Mouse (Mus musculus): ENCODE results near the gene Gm26620. TPM values are rescaled to one million over a fixed set of nuclear protein-coding genes. Genes with fewer than 3 reads are reported as not detected.

Gm26620 gene
- polyA plus RNA-seq, 1 experiment from 2014 or later: 0.56 TPM

DNA sequence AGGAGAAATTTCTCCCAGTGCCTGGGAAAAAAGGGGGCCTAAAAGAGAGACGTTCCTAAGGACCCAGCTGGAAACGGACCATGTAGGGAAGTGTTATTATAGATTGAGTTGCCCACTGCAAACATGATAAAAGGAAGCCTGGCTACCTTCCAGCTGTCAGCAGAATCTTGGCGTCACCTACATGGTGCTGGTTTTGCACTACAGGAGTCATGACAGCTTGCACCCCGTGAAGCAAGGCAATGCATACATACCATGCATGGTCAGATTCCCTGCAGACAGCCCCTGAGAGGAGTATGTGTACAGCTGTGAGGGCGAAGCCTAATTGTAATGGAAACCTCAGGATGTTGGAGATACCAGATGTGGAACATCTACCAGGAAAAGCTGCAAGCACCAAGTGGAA is 30.8 kb downstream of the Gm26620 start:
- WGBS: 87% methylated on average over 5 of the region's 5 CpGs
- H3K9me3 ChIP-seq (ENCODE audit: control insufficient read depth, low read length): no peaks in the 10 kb centered on the region
- H3K27ac ChIP-seq (ENCODE audit: low read depth, low read length): no peak overlapping the region
- H3K4me1 ChIP-seq (ENCODE audit: control insufficient read depth, insufficient read depth, low read length): no peaks in the 10 kb centered on the region
- H3K4me2 ChIP-seq (ENCODE audit: low read depth): no peak overlapping the region
- H3K27me3 ChIP-seq (ENCODE audit: control insufficient read depth, insufficient read depth, low read length): no peaks in the 10 kb centered on the region
- no peak for DNase-seq (ENCODE audit: low spot score)
- no peak overlapping the region for H3K4me3 ChIP-seq (ENCODE audit: low read depth, low read length)
- no peaks in the 10 kb centered on the region for H3K36me3 ChIP-seq (ENCODE audit: control insufficient read depth, insufficient read depth, low read length)
- no peak for ATAC-seq (ENCODE audit: insufficient read depth, low FRiP score, low TSS enrichment)
- H3K9ac ChIP-seq (ENCODE audit: low read length): no peak overlapping the region

DNA sequence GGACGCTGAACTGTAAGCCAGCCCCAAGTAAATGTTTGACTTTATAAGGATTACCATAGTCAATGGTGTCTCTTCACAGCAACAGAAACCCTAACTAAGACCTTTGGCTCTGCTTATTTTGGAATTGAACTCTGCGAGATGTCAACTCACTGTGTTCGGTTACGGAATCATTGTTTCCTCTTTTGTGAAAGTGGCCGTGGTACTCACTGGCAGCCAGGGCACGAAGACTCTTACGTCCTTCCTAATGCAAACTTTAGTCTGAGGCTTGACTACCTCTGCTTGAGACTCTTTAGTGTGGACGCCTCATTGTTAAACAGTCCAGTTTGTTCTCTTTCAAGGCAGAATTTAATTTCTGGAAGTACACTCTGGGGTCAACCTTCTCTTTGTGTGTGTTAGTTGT is 34.4 kb downstream of the Gm26620 start:
- Histone ChIP-seq H3K9me3 (ENCODE audit: control insufficient read depth, low read length) (no peaks in the 10 kb centered on the region), H3K36me3 (ENCODE audit: control insufficient read depth, insufficient read depth, low read length) (no peaks in the 10 kb centered on the region), H3K27ac (ENCODE audit: low read depth, low read length) (no peak overlapping the region), H3K4me3 (ENCODE audit: low read depth, low read length) (no peak overlapping the region), H3K4me1 (ENCODE audit: control insufficient read depth, insufficient read depth, low read length) (no peaks in the 10 kb centered on the region), H3K4me2 (ENCODE audit: low read depth) (no peak overlapping the region), H3K27me3 (ENCODE audit: control insufficient read depth, insufficient read depth, low read length) (no peaks in the 10 kb centered on the region), H3K9ac (ENCODE audit: low read length) (no peak overlapping the region)
- DNase-seq (ENCODE audit: low spot score): no peak
- ATAC-seq (ENCODE audit: insufficient read depth, low FRiP score, low TSS enrichment): no peak
- 93% methylated on average over 8 of the region's 8 CpGs for WGBS

DNA sequence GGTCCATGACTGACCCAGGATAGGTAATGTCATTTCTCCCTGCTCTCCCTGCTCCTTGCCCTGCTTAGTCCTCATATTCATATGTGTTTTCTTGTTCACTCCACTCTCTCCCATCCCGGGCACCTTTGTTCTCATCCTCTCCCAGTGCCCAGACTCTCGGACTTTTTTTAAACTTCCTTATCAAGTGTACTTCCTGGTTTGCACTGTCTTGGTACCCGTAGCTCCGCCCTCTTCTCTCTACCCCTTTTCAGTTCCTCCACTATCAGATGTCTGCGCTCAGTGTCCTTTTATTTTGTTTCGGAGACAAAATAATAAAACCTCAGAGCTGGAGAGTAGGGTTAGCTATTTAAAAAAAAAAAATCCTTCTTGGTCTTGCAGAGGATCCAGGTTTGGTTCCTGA is 39.6 kb downstream of the Gm26620 start:
- no peaks in the 10 kb centered on the region for H3K4me1 ChIP-seq (ENCODE audit: control insufficient read depth, insufficient read depth, low read length)
- DNase-seq (ENCODE audit: low spot score) (no peak), ATAC-seq (ENCODE audit: insufficient read depth, low FRiP score, low TSS enrichment) (no peak)
- WGBS: 90% methylated on average over 6 of the region's 6 CpGs
- H3K27ac ChIP-seq (ENCODE audit: low read depth, low read length): no peak overlapping the region
- no peaks in the 10 kb centered on the region for H3K36me3 ChIP-seq (ENCODE audit: control insufficient read depth, insufficient read depth, low read length)
- H3K9ac ChIP-seq (ENCODE audit: low read length): no peak overlapping the region
- H3K27me3 ChIP-seq (ENCODE audit: control insufficient read depth, insufficient read depth, low read length): no peaks in the 10 kb centered on the region
- H3K4me3 ChIP-seq (ENCODE audit: low read depth, low read length): no peak overlapping the region
- H3K9me3 ChIP-seq (ENCODE audit: control insufficient read depth, low read length): no peaks in the 10 kb centered on the region
- no peak overlapping the region for H3K4me2 ChIP-seq (ENCODE audit: low read depth)

DNA sequence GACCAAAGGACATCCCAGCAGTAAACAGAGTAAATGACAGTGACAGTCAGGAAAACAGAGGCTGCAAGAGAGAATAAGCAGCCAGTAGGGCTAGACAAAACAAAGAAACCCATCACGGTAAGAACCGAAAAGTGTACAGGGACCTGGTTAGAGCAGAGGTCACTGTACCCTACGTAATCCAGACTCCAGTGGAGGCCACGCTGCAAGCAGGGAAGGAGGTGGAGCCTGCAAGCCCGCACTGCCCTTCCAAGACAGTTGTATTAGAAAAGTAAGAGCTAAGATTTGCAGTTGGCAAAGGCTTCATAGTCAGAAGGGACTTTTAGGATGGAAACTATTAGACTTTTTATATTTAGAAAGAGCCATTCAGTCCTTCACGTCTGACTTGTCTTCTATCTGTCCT is 42.1 kb downstream of the Gm26620 start:
- no peak for DNase-seq (ENCODE audit: low spot score)
- 68% methylated on average over 6 of the region's 6 CpGs for WGBS
- no peaks in the 10 kb centered on the region for H3K27me3 ChIP-seq (ENCODE audit: control insufficient read depth, insufficient read depth, low read length)

DNA sequence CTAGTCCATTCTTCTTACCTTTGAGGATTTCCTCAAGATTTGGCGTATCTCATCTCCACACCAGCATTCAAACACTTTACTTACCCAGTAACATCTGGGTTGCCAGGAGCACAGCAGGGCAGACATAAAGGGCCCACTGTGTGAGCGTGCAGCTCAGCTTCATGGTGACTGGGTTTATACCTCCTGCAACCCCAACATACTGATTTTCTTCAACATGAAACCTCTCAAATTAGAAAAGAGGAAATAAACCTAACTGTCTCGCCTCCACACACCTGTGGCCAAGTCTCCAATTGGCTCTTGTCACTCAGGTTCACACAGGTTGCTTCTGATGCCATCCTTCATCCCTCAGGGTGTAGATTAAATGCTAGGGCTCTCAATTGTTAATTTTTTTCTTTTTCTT is 42.5 kb downstream of the Gm26620 start, which contains the start of gene Fcrla:
Gene Fcrla, minus strand, starts transcription at position 206 of the 400 bp plus-strand sequence.
- H3K27me3 ChIP-seq (ENCODE audit: control insufficient read depth, insufficient read depth, low read length): no peaks in the 10 kb centered on the region
- ATAC-seq (ENCODE audit: insufficient read depth, low FRiP score, low TSS enrichment) (no peak), DNase-seq (ENCODE audit: low spot score) (no peak)
- H3K27ac ChIP-seq (ENCODE audit: low read depth, low read length): no peak within 1 kb of the TSS
- WGBS: 71% methylated on average over 3 of the region's 3 CpGs
- H3K9ac ChIP-seq (ENCODE audit: low read length): no peak within 1 kb of the TSS
- H3K4me1 ChIP-seq (ENCODE audit: control insufficient read depth, insufficient read depth, low read length): no peaks in the 10 kb centered on the region
- H3K4me3 ChIP-seq (ENCODE audit: low read depth, low read length): no peak within 1 kb of the TSS
- H3K4me2 ChIP-seq (ENCODE audit: low read depth): no peak within 1 kb of the TSS
- H3K36me3 ChIP-seq (ENCODE audit: control insufficient read depth, insufficient read depth, low read length): no peaks in the 10 kb centered on the region
- H3K9me3 ChIP-seq (ENCODE audit: control insufficient read depth, low read length): no peaks in the 10 kb centered on the region

More for the DNA sequence above, 42.1 kb downstream of the Gm26620 start:
- ATAC-seq (ENCODE audit: insufficient read depth, low FRiP score, low TSS enrichment): no peak
- Histone ChIP-seq H3K9ac (ENCODE audit: low read length) (no peak overlapping the region), H3K36me3 (ENCODE audit: control insufficient read depth, insufficient read depth, low read length) (no peaks in the 10 kb centered on the region), H3K4me2 (ENCODE audit: low read depth) (no peak overlapping the region), H3K9me3 (ENCODE audit: control insufficient read depth, low read length) (no peaks in the 10 kb centered on the region), H3K27ac (ENCODE audit: low read depth, low read length) (no peak overlapping the region), H3K4me1 (ENCODE audit: control insufficient read depth, insufficient read depth, low read length) (no peaks in the 10 kb centered on the region), H3K4me3 (ENCODE audit: low read depth, low read length) (no peak overlapping the region)

DNA sequence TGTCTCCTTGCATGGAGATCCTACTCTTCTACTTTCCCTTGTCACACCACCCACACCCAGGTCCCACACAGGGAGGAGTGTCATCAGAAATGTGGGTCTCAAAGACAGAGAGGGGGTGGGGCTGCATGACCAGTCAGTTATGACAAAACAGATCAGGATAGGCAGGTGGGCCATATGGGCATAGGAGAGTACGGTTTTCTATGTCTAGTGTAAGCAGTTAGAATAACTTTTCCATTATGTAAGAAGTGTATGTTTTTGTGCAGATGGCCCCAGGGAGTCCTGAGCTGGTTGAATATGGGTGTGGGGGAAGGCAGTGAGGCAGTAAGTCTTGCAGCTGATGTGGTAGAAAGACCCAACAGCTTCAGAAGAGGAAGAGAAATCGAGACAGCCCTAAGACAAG is 43.6 kb downstream of the Gm26620 start:
- H3K36me3 ChIP-seq (ENCODE audit: control insufficient read depth, insufficient read depth, low read length): no peaks in the 10 kb centered on the region
- H3K9me3 ChIP-seq (ENCODE audit: control insufficient read depth, low read length): no peaks in the 10 kb centered on the region
- WGBS: 76% methylated on average over 2 of the region's 2 CpGs
- no peak overlapping the region for H3K4me3 ChIP-seq (ENCODE audit: low read depth, low read length)
- H3K9ac ChIP-seq (ENCODE audit: low read length): no peak overlapping the region
- DNase-seq (ENCODE audit: low spot score) (no peak), ATAC-seq (ENCODE audit: insufficient read depth, low FRiP score, low TSS enrichment) (no peak)
- no peak overlapping the region for H3K4me2 ChIP-seq (ENCODE audit: low read depth)
- no peaks in the 10 kb centered on the region for H3K27me3 ChIP-seq (ENCODE audit: control insufficient read depth, insufficient read depth, low read length)
- H3K4me1 ChIP-seq (ENCODE audit: control insufficient read depth, insufficient read depth, low read length): no peaks in the 10 kb centered on the region
- H3K27ac ChIP-seq (ENCODE audit: low read depth, low read length): no peak overlapping the region

DNA sequence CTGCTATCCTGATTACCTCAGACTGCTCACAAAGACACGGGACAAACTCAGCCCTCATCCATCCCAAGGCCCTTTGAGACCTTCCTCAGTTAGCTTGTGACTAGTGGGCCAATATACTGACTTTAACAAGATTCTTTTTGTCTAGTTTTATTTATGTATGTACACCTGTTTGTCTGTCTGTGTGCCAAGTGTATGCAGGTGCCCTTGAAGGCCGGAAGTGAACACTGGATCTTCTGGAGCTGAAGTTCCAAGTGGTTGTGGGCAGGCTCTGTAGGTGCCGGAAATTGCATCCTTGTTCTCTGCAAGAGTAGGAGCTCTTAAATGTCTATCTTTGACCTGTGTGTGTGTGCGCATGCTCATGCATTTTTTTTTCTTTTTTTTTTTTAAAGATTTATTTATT is 44.4 kb downstream of the Gm26620 start:
- Histone ChIP-seq H3K27me3 (ENCODE audit: control insufficient read depth, insufficient read depth, low read length) (no peaks in the 10 kb centered on the region), H3K9me3 (ENCODE audit: control insufficient read depth, low read length) (no peaks in the 10 kb centered on the region), H3K9ac (ENCODE audit: low read length) (no peak overlapping the region), H3K4me3 (ENCODE audit: low read depth, low read length) (no peak overlapping the region), H3K4me1 (ENCODE audit: control insufficient read depth, insufficient read depth, low read length) (no peaks in the 10 kb centered on the region), H3K36me3 (ENCODE audit: control insufficient read depth, insufficient read depth, low read length) (no peaks in the 10 kb centered on the region), H3K4me2 (ENCODE audit: low read depth) (no peak overlapping the region), H3K27ac (ENCODE audit: low read depth, low read length) (no peak overlapping the region)
- 91% methylated on average over 4 of the region's 4 CpGs for WGBS
- ATAC-seq (ENCODE audit: insufficient read depth, low FRiP score, low TSS enrichment) (no peak), DNase-seq (ENCODE audit: low spot score) (no peak)

DNA sequence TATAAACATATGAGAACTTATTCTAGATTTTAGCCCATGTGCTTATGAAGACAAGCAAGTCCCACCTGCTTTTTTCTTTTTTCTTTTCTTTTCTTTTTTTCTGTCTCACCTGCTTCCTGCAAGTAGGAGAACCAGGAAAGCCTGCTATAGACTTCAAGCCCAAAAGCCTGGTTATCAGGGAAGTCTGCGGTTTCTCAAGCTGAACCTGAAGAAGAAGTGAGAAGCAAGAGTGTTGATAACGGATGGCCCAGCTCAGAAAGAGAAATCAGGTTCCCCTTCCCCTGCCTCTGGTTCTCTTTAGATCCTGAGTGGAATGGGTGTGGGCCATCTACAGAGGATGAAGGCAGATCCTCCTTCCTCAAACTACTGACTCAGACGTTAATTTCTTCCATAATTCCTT is 47.2 kb downstream of the Gm26620 start:
- Histone ChIP-seq H3K27ac (ENCODE audit: low read depth, low read length) (no peak overlapping the region), H3K4me3 (ENCODE audit: low read depth, low read length) (no peak overlapping the region), H3K9me3 (ENCODE audit: control insufficient read depth, low read length) (no peaks in the 10 kb centered on the region), H3K4me2 (ENCODE audit: low read depth) (no peak overlapping the region), H3K36me3 (ENCODE audit: control insufficient read depth, insufficient read depth, low read length) (no peaks in the 10 kb centered on the region), H3K27me3 (ENCODE audit: control insufficient read depth, insufficient read depth, low read length) (no peaks in the 10 kb centered on the region), H3K4me1 (ENCODE audit: control insufficient read depth, insufficient read depth, low read length) (no peaks in the 10 kb centered on the region), H3K9ac (ENCODE audit: low read length) (no peak overlapping the region)
- 87% methylated on average over 3 of the region's 3 CpGs for WGBS
- DNase-seq (ENCODE audit: low spot score): no peak
- no peak for ATAC-seq (ENCODE audit: insufficient read depth, low FRiP score, low TSS enrichment)

DNA sequence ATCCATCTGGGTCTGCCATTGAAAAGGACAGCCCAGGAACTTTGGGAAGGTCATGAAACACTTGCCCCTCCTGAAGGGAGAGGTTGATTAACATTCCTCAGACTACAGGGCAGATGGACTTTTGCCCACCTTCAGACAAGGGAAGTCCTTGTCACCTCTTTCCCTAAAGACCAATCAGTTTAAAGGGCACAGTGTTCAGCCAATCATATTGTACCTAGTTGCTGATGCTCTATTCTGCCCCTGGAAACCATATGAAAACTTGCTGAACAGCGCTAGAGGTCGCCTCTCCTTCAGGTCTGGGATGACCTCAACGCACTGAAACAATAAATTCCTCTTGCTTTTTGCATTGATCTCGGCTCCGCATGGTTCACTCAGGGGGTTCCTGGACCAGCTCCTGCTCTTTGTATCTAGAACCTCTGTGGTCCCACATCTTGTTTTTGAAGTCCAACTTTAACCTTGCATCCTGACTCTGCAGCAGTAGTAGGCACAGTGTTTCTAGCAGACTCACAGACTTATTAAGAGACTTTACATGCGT is 48.6 kb downstream of the Gm26620 start:
- DNase-seq (ENCODE audit: low spot score) (no peak), ATAC-seq (ENCODE audit: insufficient read depth, low FRiP score, low TSS enrichment) (no peak)
- 72% methylated on average over 6 of the region's 6 CpGs for WGBS
- Histone ChIP-seq H3K4me1 (ENCODE audit: control insufficient read depth, insufficient read depth, low read length) (no peaks in the 10 kb centered on the region), H3K27ac (ENCODE audit: low read depth, low read length) (no peak overlapping the region), H3K36me3 (ENCODE audit: control insufficient read depth, insufficient read depth, low read length) (no peaks in the 10 kb centered on the region), H3K27me3 (ENCODE audit: control insufficient read depth, insufficient read depth, low read length) (no peaks in the 10 kb centered on the region), H3K4me2 (ENCODE audit: low read depth) (no peak overlapping the region), H3K9me3 (ENCODE audit: control insufficient read depth, low read length) (no peaks in the 10 kb centered on the region), H3K4me3 (ENCODE audit: low read depth, low read length) (no peak overlapping the region), H3K9ac (ENCODE audit: low read length) (no peak overlapping the region)
